Mouse (Mus musculus) G1E (cell line): ENCODE measurements around the gene Anxa1. TPM values are rescaled to one million over a fixed set of nuclear protein-coding genes. Genes with fewer than 3 reads are reported as not detected.

Source experiments
- ATAC-seq: 2 replicates; pipeline ENCODE4 v1.8.0; 2016; ENCODE audit warnings: mild to moderate bottlenecking; ENCODE audit not compliant: insufficient number of reproducible peaks, poor library complexity, low FRiP score, severe bottlenecking; ENCODE audit errors: extremely low read depth
- DNase-seq: peaks from one replicate; pipeline ENCODE4 v3.0.0; 2012; ENCODE audit warnings: low spot score
- H3K27me3 ChIP-seq: 2 replicates; pipeline ENCODE4 v1.6.1; 2012; ENCODE audit warnings: mild to moderate bottlenecking, low read length, inconsistent platforms; ENCODE audit not compliant: insufficient read depth
- H3K36me3 ChIP-seq: replicated peaks from 2 replicates; pipeline ENCODE3; 2012; ENCODE audit warnings: mild to moderate bottlenecking, inconsistent platforms
- H3K4me1 ChIP-seq: 2 replicates; pipeline ENCODE4 v1.6.1; 2012; ENCODE audit warnings: low read depth, low read length, inconsistent platforms, mixed read lengths; ENCODE audit not compliant: insufficient read depth
- H3K4me3 ChIP-seq: 2 replicates; pipeline ENCODE4 v1.5.1; 2012; ENCODE audit warnings: low read depth, mild to moderate bottlenecking, inconsistent platforms, low read length, moderate library complexity, mixed read lengths
- H3K9me3 ChIP-seq: replicated peaks from 2 replicates; pipeline ENCODE4 v1.6.1; 2012; ENCODE audit warnings: inconsistent platforms
- CTCF ChIP-seq: IDR thresholded peaks from 2 replicates; pipeline ENCODE4 v1.5.1; 2012; ENCODE audit warnings: low read depth, low read length, inconsistent platforms, mixed read lengths
- GATA1 ChIP-seq: IDR thresholded peaks from 2 replicates; pipeline ENCODE4 v1.6.1; 2012; ENCODE audit warnings: borderline replicate concordance, low read length, inconsistent platforms, mixed read lengths
- GATA2 ChIP-seq: IDR thresholded peaks from 2 replicates; pipeline ENCODE4 v1.6.1; 2012; ENCODE audit warnings: low read depth, low read length, inconsistent platforms, borderline replicate concordance
- POLR2AphosphoS5 ChIP-seq: IDR thresholded peaks from 2 replicates; pipeline ENCODE4 v1.6.1; 2012; ENCODE audit warnings: low read depth, low read length, inconsistent platforms; ENCODE audit not compliant: insufficient replicate concordance
- TAL1 ChIP-seq: conservative IDR thresholded peaks from 2 replicates; pipeline ENCODE4 v1.6.1; 2012; ENCODE audit warnings: low read depth, low read length, inconsistent platforms, mixed read lengths
- polyA plus RNA-seq: library from polyadenylated mRNA; stranded (reverse); fragments of >175 nt; gene quantifications from 2 replicates; pipeline ENCODE4 v1.2.3, GENCODE M21; 2012
- total RNA-seq, 2 experiments: library from RNA; stranded (forward) in 1 of 2; stranded (reverse) in 1 of 2; fragments of 200-1000 nt in 1 of 2; fragments of >200 nt in 1 of 2; fragmentation: Nextera tagmentation in 1 of 2; gene quantifications; 2 replicates each; pipeline ENCODE4 v1.2.3; 2014 to 2017

The Anxa1 gene
- total and polyA plus RNA-seq, 3 experiments, result 3.4 to 4.8 TPM; not detected in 1

DNA sequence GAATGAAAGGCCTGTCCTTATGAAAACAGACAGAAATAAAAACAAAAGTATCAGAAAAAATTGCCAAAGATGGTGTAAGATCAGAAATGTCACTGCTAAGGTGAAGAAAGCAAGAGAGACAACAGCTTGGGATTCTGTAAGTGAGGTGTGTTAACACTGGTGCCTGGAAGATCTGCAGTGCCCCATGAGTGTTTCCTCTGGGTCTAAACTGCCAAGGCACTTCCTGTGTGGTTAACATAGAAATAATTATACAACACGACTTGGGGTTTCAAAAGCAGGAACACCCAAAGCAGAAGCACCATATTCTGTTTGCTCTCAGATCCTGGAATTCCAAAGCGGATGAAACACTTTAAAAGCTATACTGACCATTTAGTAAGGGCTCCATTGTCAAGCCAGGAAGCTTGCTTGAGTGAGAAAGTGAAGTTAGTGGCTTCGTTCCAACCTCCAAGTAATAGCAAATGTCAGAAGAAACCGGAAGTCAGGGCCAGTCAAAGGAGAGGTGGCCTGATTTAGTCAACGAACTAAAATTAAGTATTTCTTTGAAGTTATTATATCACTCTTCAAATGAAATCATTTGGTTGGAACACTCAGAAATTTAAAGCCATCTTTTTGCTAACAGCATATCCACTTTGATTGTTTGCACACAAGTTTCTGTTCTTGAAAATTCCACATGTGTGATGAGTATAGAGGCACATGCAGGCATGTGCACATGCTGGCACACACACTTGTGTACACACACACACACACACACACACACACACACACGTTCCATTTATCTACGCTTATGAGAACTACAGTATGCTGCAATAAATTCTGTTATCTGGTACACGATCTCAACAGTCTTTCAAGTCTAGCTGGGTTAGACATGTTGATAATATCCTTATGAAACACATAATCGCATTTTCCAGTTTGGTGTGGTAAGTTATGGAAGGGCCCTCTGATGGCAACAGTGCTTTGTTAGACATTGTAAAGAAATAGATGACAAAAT, 19.1 kb upstream of the Anxa1 start:
- Histone ChIP-seq H3K4me1 (no peaks in the 10 kb centered on the region), H3K9me3 (no peaks in the 10 kb centered on the region), H3K36me3 (no peaks in the 10 kb centered on the region), H3K4me3 (no peak overlapping the region), H3K27me3 (no peaks in the 10 kb centered on the region)
- TF ChIP-seq CTCF, result no peak
- no peak for TF ChIP-seq POLR2AphosphoS5
- TF ChIP-seq GATA2, result no peak
- TF ChIP-seq GATA1, result no peak
- TF ChIP-seq TAL1, result no peak
- no peak for DNase-seq
- ATAC-seq, result no peak

DNA sequence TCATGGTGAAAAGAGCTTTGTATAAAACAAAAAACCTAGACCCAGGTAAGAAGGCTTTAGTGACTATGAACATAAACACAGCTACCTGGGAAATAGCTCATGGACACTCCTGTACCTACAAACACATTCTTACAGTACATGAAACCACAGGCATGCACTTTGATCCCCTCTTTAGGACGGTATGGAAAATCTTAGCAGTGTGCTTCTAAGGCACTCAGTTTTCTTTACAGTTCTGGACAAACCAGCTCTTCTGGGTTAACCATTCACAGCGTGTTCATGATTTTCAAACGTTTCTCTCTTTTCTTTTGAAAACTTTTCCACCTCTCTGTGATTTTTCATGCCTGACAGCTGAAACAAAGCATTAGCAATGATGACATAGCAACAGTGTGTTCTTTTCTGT, 15.7 kb upstream of the Anxa1 start:
- TF ChIP-seq TAL1, result no peak
- no peak for TF ChIP-seq GATA2
- H3K4me3 ChIP-seq, result no peak overlapping the region
- no peaks in the 10 kb centered on the region for H3K27me3 ChIP-seq
- H3K36me3 ChIP-seq, result no peaks in the 10 kb centered on the region
- no peaks in the 10 kb centered on the region for H3K4me1 ChIP-seq
- DNase-seq (no peak), ATAC-seq (no peak)
- no peaks in the 10 kb centered on the region for H3K9me3 ChIP-seq

DNA sequence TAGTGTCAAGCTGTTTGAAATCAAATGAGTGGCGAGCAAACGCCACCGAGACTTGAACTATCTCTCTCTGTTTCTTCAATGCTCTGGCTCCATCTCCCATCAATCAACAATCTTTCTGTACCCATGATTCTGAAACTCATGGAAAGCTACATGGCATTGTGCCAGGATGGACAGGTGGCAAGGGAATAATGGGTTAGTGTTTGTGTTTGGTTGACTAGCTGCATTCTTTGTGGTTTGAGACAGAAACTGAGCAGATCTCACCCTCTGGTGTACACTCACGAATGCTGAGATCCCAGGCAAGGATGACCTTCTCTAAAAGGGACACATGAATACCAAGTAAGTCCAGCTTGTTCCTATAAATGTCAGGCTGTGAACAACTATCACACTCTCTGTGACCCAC, 14.3 kb upstream of the Anxa1 start:
- Histone ChIP-seq H3K4me1 (no peaks in the 10 kb centered on the region), H3K27me3 (no peaks in the 10 kb centered on the region), H3K9me3 (no peaks in the 10 kb centered on the region), H3K4me3 (no peak overlapping the region), H3K36me3 (no peaks in the 10 kb centered on the region)
- ATAC-seq, result no peak
- no peak for TF ChIP-seq GATA2
- DNase-seq, result no peak

DNA sequence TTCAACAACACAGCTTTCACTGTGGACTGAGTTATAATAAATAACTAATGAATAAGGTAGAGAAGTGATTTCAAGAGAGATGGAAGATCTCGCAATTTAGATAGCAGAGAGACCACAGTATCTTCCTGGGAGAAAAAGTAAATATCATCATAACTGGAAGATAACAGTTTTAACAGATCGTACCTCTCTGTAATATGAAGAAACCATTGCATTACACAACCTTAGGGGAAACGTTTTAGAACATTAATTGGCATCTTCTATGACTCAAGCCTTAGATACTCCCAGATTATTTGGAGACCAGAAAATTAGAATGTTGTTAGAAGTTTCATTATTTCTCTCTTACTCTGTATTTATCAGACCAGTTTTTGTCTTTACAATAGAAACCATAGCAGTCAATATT, 13.0 kb upstream of the Anxa1 start:
- ATAC-seq, result no peak
- DNase-seq, result no peak
- Histone ChIP-seq H3K4me1 (no peaks in the 10 kb centered on the region), H3K27me3 (no peaks in the 10 kb centered on the region), H3K9me3 (no peaks in the 10 kb centered on the region), H3K36me3 (no peaks in the 10 kb centered on the region), H3K4me3 (no peak overlapping the region)
- TF ChIP-seq GATA2 (no peak), POLR2AphosphoS5 (no peak), TAL1 (no peak), CTCF (no peak), GATA1 (no peak)

DNA sequence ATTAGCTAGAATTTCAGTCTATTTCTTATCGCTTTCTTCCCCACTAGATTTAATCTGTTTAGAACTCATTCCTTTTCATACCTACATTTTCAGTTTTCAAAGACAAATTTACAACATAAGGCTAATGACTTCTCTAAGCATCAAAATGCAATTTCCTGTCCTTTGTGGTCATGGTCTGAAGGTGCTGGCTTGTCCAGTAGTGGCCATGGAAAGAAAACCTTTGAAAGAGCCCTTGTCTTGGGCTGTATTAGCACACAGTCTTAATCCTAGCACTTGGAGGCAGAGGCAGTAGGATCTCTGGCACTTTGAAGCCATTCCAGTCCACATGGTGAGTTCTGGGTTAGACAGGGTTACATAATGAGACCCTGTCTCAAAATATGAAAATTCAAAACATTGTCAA, 12.5 kb upstream of the Anxa1 start:
- DNase-seq, result no peak
- ATAC-seq, result no peak
- no peak for TF ChIP-seq CTCF
- no peak for TF ChIP-seq POLR2AphosphoS5
- TF ChIP-seq GATA2, result no peak
- no peak for TF ChIP-seq GATA1
- TF ChIP-seq TAL1, result no peak
- Histone ChIP-seq H3K9me3 (no peaks in the 10 kb centered on the region), H3K36me3 (no peaks in the 10 kb centered on the region), H3K4me1 (no peaks in the 10 kb centered on the region), H3K4me3 (no peak overlapping the region), H3K27me3 (no peaks in the 10 kb centered on the region)

DNA sequence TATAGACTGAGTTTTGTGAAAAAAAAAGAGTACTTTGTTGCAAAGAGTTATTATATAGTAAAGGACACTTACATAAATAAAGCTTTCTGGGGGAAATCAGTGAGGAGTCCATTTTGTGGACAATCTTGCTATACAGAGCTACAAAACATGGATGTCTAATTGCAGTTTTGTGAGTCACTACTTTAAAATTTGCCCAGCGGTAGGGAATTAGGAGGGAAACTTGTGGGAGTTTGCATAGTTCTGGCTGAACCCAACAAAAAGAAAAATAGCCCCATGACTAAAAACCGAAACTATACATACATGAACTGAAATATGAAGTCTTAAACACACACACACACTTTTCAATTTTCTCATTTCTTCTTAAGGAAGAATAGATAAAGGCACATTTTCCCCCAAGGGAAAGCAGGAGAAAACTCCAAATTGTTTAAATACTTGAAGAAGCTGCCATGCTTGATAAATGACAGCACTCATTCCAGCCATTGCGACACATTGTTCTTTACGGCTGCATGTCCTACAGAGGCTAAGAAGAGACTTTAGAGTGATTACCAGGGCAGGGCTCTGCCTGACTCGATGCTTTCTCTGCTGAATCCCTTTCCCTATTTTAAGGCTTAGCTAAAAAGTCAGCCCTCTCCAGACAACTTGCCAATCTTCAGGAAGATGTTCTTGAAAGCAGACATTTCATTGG, 11.9 kb upstream of the Anxa1 start:
- Histone ChIP-seq H3K4me1 (no peaks in the 10 kb centered on the region), H3K4me3 (no peak overlapping the region), H3K36me3 (no peaks in the 10 kb centered on the region), H3K9me3 (no peaks in the 10 kb centered on the region), H3K27me3 (no peaks in the 10 kb centered on the region)
- no peak for TF ChIP-seq GATA2
- no peak for TF ChIP-seq POLR2AphosphoS5
- TF ChIP-seq CTCF, result no peak
- no peak for TF ChIP-seq TAL1
- TF ChIP-seq GATA1, result no peak
- no peak for ATAC-seq
- DNase-seq, result no peak

DNA sequence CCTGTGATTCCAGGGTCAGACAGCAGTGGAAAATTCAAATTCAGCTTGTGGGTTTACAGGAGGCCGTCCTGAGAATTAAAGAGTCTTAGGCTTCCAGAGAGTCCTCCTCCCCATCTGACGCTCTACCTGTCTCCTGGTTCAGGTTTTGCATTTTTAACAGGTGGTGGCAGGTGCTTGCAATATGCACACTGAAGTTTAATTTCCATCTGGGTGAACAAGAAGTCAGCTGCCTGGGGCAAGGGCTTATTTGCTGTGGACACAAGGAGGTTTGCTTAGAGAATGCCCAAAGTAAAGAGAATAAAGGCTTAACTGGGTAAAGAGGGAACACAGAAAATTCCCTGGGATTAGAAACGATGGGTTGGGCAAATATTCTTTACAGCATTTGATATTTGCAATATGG, 11.2 kb upstream of the Anxa1 start:
- TF ChIP-seq GATA2 (no peak), TAL1 (no peak), POLR2AphosphoS5 (no peak), CTCF (no peak), GATA1 (no peak)
- DNase-seq, result no peak
- H3K27me3 ChIP-seq, result no peaks in the 10 kb centered on the region
- no peak for ATAC-seq
- no peaks in the 10 kb centered on the region for H3K9me3 ChIP-seq
- no peaks in the 10 kb centered on the region for H3K36me3 ChIP-seq
- no peak overlapping the region for H3K4me3 ChIP-seq
- no peaks in the 10 kb centered on the region for H3K4me1 ChIP-seq
